Comparison of ENCODE assay signal across 13 mouse cellular contexts in genomic region chr12:84400653-84401052, GRCm38 (mm10). TPM values are rescaled to one million over a fixed set of nuclear protein-coding genes. Genes with fewer than 3 reads are reported as not detected.
DNase-seq lines count a peak whose midpoint lies in the region; ATAC-seq and TF ChIP-seq lines count a peak whose summit lies in the region.
"Had no signal": no experiment of that assay in that cellular context is flagged by ENCODE, and none has a peak within 500 bp of the region (broad histone marks: within the 10 kb centered on the region; RNA-seq: fewer than 3 reads in every experiment).

No protein-coding gene starts in this region.

- TF ChIP-seq CTCF in kidney, adult 2 months (conservative IDR thresholded peaks at IDR 0.05; ENCODE audit: insufficient read depth, insufficient read length, low read depth, low read length), result no peak

- peaks cover 20% of the 10 kb centered on the region for H3K4me1 ChIP-seq in kidney, adult 2 months (ENCODE audit: control insufficient read depth, insufficient read depth, low read length)
- H3K4me1 ChIP-seq in liver, embryonic 13.5 days (replicated peaks), result peaks cover 23% of the 10 kb centered on the region
- H3K4me1 ChIP-seq in forebrain, embryonic 15.5 days, result no peaks in the 10 kb centered on the region

- WGBS in kidney, adult 2 months, result 32% methylated on average over 3 of the region's 3 CpGs
- WGBS in liver, embryonic 13.5 days (ENCODE audit: insufficient replicate concordance), result 48% methylated on average over 3 of the region's 3 CpGs
- WGBS in forebrain, embryonic 15.5 days, result 76% methylated on average over 3 of the region's 3 CpGs

- H3K4me3 ChIP-seq in kidney, adult 2 months (ENCODE audit: insufficient read depth, low read depth, low read length), result peak overlapping the region; percentile 46
- H3K4me3 ChIP-seq in liver, embryonic 13.5 days (replicated peaks), result no peak overlapping the region
- no peak overlapping the region for H3K4me3 ChIP-seq in forebrain, embryonic 15.5 days
- H3K4me3 ChIP-seq: erythroblast, embryonic 14.5 days had no signal

- DNase-seq in urinary bladder, postnatal 14 days (ENCODE audit: low spot score), result peak; percentile 31
- DNase-seq in urinary bladder, postnatal 10 days (ENCODE audit: low spot score), result no peak
- DNase-seq in kidney, adult 2 months, result peak; percentile 84
- DNase-seq in liver, embryonic 13.5 days, result no peak
- DNase-seq in spleen, postnatal 14 days (ENCODE audit: low spot score in 2 of 2), result no peak
- no peak for DNase-seq in layer of hippocampus, adult 9-10 months (ENCODE audit: low spot score)
- DNase-seq in embryo, embryonic 10 days (ENCODE audit: low spot score), result no peak
- DNase-seq: cerebellum, postnatal 10 days; gastrocnemius, postnatal 14 days; heart, postnatal 36 days; lung, adult 2 months had no signal

- peak; percentile 38 for ATAC-seq in liver, embryonic 13.5 days (ENCODE audit: low read depth)
- ATAC-seq in forebrain, embryonic 15.5 days (replicated peaks), result no peak

- H3K27ac ChIP-seq in kidney, adult 2 months (ENCODE audit: insufficient read depth, low read depth, low read length), result peak overlapping the region; percentile 89
- H3K27ac ChIP-seq in liver, embryonic 13.5 days, result peak overlapping the region; percentile 68
- H3K27ac ChIP-seq in forebrain, embryonic 15.5 days (replicated peaks), result no peak overlapping the region

- H3K9ac ChIP-seq in liver, embryonic 13.5 days, result 0 out of 2 replicates have a peak overlapping the region, but pooled peaks have one; percentile 15
- no peak overlapping the region for H3K9ac ChIP-seq in forebrain, embryonic 15.5 days (replicated peaks)

- no peak overlapping the region for H3K4me2 ChIP-seq in liver, embryonic 13.5 days
- H3K4me2 ChIP-seq in forebrain, embryonic 15.5 days (replicated peaks), result no peak overlapping the region

- peaks cover 2% of the 10 kb centered on the region; the same call in 1 of the 2 replicates for H3K36me3 ChIP-seq in kidney, adult 2 months (ENCODE audit: control insufficient read depth, insufficient read depth, low read length)
- H3K36me3 ChIP-seq in liver, embryonic 13.5 days, result no peaks in the 10 kb centered on the region
- H3K36me3 ChIP-seq in forebrain, embryonic 15.5 days, result no peaks in the 10 kb centered on the region

- no peaks in the 10 kb centered on the region for H3K27me3 ChIP-seq in kidney, adult 2 months (replicated peaks; ENCODE audit: control insufficient read depth, insufficient read depth, low read length)
- no peaks in the 10 kb centered on the region for H3K27me3 ChIP-seq in liver, embryonic 13.5 days
- H3K27me3 ChIP-seq in forebrain, embryonic 15.5 days, result no peaks in the 10 kb centered on the region

- H3K9me3 ChIP-seq in liver, embryonic 13.5 days (replicated peaks), result no peaks in the 10 kb centered on the region
- no peaks in the 10 kb centered on the region for H3K9me3 ChIP-seq in forebrain, embryonic 15.5 days

- peak; percentile 40 for TF ChIP-seq POLR2A in kidney, adult 2 months (IDR thresholded peaks at IDR 0.05; ENCODE audit: low read depth, low read length)

RNA-seq across cellular contexts. Expression of gene Entpd5, which starts 8.2 kb away (rescaled TPM):
- polyA plus RNA-seq in kidney, adult 2 months (2012; rRNA removed), result 100 and 111 TPM in 2 replicates
- polyA plus RNA-seq in liver, embryonic 13.5 days (2015; fragmentation: Nextera tagmentation; extraction: Ambion mirVana), result 11.5 and 14.1 TPM in 2 replicates
- polyA plus RNA-seq in forebrain, embryonic 15.5 days (2015; fragmentation: Nextera tagmentation; extraction: Ambion mirVana), result 10.5 and 11.7 TPM in 2 replicates

RNA-seq across cellular contexts. Expression of gene Bbof1, which starts 8.2 kb away (rescaled TPM):
- polyA plus RNA-seq in kidney, adult 2 months (2012; rRNA removed), result 0.46 and 0.58 TPM in 2 replicates
- polyA plus RNA-seq in liver, embryonic 13.5 days (2015; fragmentation: Nextera tagmentation; extraction: Ambion mirVana), result 0.24 and 0.75 TPM in 2 replicates
- polyA plus RNA-seq in forebrain, embryonic 15.5 days (2015; fragmentation: Nextera tagmentation; extraction: Ambion mirVana), result 3.2 and 3.8 TPM in 2 replicates

RNA-seq across cellular contexts. Expression of gene Rnf113a2, which starts 16.3 kb away (rescaled TPM):
- 5.6 and 6.2 TPM in 2 replicates for polyA plus RNA-seq in kidney, adult 2 months (2012; rRNA removed)
- polyA plus RNA-seq in liver, embryonic 13.5 days (2015; fragmentation: Nextera tagmentation; extraction: Ambion mirVana), result 15.8 and 20.2 TPM in 2 replicates
- polyA plus RNA-seq in forebrain, embryonic 15.5 days (2015; fragmentation: Nextera tagmentation; extraction: Ambion mirVana), result 27.0 and 28.3 TPM in 2 replicates

RNA-seq across cellular contexts. Expression of gene Fam161b, which starts 39.0 kb away (rescaled TPM):
- polyA plus RNA-seq in kidney, adult 2 months (2012; rRNA removed), result 1.2 and 1.3 TPM in 2 replicates
- polyA plus RNA-seq in liver, embryonic 13.5 days (2015; fragmentation: Nextera tagmentation; extraction: Ambion mirVana), result 1.4 and 1.5 TPM in 2 replicates
- polyA plus RNA-seq in forebrain, embryonic 15.5 days (2015; fragmentation: Nextera tagmentation; extraction: Ambion mirVana), result 14.8 and 16.1 TPM in 2 replicates

RNA-seq across cellular contexts. Expression of gene Coq6, which starts 39.2 kb away (rescaled TPM):
- polyA plus RNA-seq in kidney, adult 2 months (2012; rRNA removed), result 47.7 and 51.2 TPM in 2 replicates
- 29.4 and 29.6 TPM in 2 replicates for polyA plus RNA-seq in liver, embryonic 13.5 days (2015; fragmentation: Nextera tagmentation; extraction: Ambion mirVana)
- polyA plus RNA-seq in forebrain, embryonic 15.5 days (2015; fragmentation: Nextera tagmentation; extraction: Ambion mirVana), result 41.6 and 50.3 TPM in 2 replicates

Comparison
In these comparisons a context has a peak if more than half of its experiments do, and no peak if none do; other contexts are left out.
1. DNase-seq: peak in urinary bladder, postnatal 14 days (single experiment) and kidney, adult 2 months (single experiment); none in urinary bladder, postnatal 10 days (single experiment), liver, embryonic 13.5 days (single experiment), spleen, postnatal 14 days (0 of 2), layer of hippocampus, adult 9-10 months (single experiment) and embryo, embryonic 10 days (single experiment).